Mouse (Mus musculus) heart, adult 2 months (tissue): Measurements from ENCODE around the gene Cyp26b1.

Experiments used
- CTCF ChIP-seq: fragments of 200-600 bp; IDR thresholded peaks from 2 replicates; pipeline ENCODE4 v1.8.1; 2022; ENCODE audit warnings: antibody characterized with exemption, mild to moderate bottlenecking, moderate library complexity
- EP300 ChIP-seq: fragments of 200-500 bp; IDR thresholded peaks from 2 replicates; pipeline ENCODE4 v1.6.1; 2011; ENCODE audit warnings: low read depth, low read length, control low read depth; ENCODE audit not compliant: insufficient read depth
- POLR2A ChIP-seq: fragments of 200-500 bp; IDR thresholded peaks from 2 replicates; pipeline ENCODE4 v1.6.1; 2011; ENCODE audit warnings: mild to moderate bottlenecking, low read depth, low read length, control low read depth; ENCODE audit not compliant: insufficient read depth

DNA sequence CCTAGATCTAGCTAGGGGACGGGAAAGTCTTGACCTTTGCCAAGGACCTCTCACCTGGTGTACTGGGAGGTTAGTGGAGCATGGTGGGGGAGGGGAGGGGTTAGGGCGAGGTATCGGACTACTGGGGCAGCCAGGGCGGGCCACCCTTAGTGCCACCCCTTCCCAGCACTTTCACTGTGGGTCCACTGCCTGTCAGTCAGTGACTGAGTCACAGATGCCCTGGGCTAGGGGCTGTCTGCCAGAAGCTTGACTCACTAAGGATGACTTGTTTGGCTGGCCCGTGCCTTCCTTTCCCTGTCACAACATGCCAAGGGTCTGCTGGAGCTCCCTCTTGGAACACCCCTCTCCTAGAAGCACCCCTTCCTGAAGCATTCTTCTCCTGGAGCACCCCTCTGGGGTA, 28.5 kb downstream of the Cyp26b1 start:
- TF ChIP-seq CTCF (no peak), POLR2A (no peak), EP300 (no peak)
